Mouse (Mus musculus) kidney, adult 2 months (tissue): ENCODE measurements at regions not wholly inside any gene's neighbourhood (a gene's known extent, or its start where the extent isn't known, plus 50 kb on each side); places are given as distances from the start of the nearest gene placed in this dataset.

ENCODE experiments used
- DNase-seq: peaks from one replicate; pipeline ENCODE4 v3.0.0; 2021
- H3K27ac ChIP-seq: fragments of 200-500 bp; 2 replicates; pipeline ENCODE4 v1.5.1; 2012; ENCODE audit warnings: low read depth, low read length, control low read depth, inconsistent platforms; ENCODE audit not compliant: insufficient read depth
- H3K27me3 ChIP-seq: fragments of 200-500 bp; replicated peaks from 2 replicates; pipeline ENCODE4 v1.6.1; 2012; ENCODE audit warnings: mild to moderate bottlenecking, moderate library complexity, low read length, inconsistent platforms; ENCODE audit not compliant: control insufficient read depth, insufficient read depth
- H3K36me3 ChIP-seq: fragments of 200-500 bp; 2 replicates; pipeline ENCODE4 v1.6.1; 2012; ENCODE audit warnings: mild to moderate bottlenecking, moderate library complexity, low read length, inconsistent platforms; ENCODE audit not compliant: control insufficient read depth, insufficient read depth
- H3K4me1 ChIP-seq: fragments of 200-500 bp; 2 replicates; pipeline ENCODE4 v1.6.1; 2011; ENCODE audit warnings: low read length; ENCODE audit not compliant: control insufficient read depth, insufficient read depth
- H3K4me3 ChIP-seq: fragments of 200-500 bp; 2 replicates; pipeline ENCODE4 v1.5.1; 2011; ENCODE audit warnings: mild to moderate bottlenecking, low read depth, low read length, control low read depth; ENCODE audit not compliant: insufficient read depth
- CTCF ChIP-seq: fragments of 200-500 bp; conservative IDR thresholded peaks from 2 replicates; pipeline ENCODE4 v1.5.1; 2011; ENCODE audit warnings: low read depth, mild to moderate bottlenecking, control low read depth, low read length, moderate library complexity, mixed read lengths; ENCODE audit not compliant: insufficient read depth, insufficient read length
- POLR2A ChIP-seq: fragments of 200-500 bp; IDR thresholded peaks from one replicate; pipeline ENCODE4 v1.6.1; 2011; ENCODE audit warnings: low read depth, low read length, control low read depth
- WGBS: fragments of 180-500 bp; shearing (Covaris S2); methylation state at CpG from one replicate; pipeline ENCODE4 v1.1.7; 2018; 5-methylcytosine and 5-hydroxymethylcytosine counted together

DNA sequence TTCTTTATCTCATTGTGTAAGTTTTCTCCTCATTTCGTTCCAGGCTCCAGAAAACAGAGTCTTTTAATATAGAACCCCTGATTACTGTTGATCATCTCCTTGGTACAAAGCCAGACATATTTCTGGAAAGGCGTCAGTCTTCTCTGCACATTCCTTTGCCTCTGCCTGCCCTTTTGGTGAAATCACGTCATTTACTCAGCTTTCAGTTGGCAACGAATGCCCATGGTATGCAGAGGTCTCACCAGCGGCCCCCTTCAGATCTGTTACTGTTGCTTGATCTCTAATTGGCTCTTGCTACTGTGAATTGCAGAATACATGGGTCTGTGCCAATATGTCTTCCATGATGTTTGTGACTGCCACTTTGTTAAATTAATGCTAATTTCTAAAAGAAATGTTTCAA lies 412.0 kb upstream of the Pitx2 start:
- Histone ChIP-seq H3K4me1 (no peaks in the 10 kb centered on the region), H3K4me3 (no peak overlapping the region), H3K27ac (no peak overlapping the region), H3K36me3 (no peaks in the 10 kb centered on the region), H3K27me3 (no peaks in the 10 kb centered on the region)
- TF ChIP-seq POLR2A: no peak
- TF ChIP-seq CTCF: no peak
- DNase-seq: no peak
- whole genome bisulfite sequencing: 55% methylated on average over 5 of the region's 5 CpGs

- no peak for DNase-seq
- Histone ChIP-seq H3K4me3 (no peak overlapping the region), H3K4me1 (no peaks in the 10 kb centered on the region), H3K36me3 (no peaks in the 10 kb centered on the region), H3K27ac (no peak overlapping the region), H3K27me3 (no peaks in the 10 kb centered on the region)
- no peak for TF ChIP-seq CTCF
- TF ChIP-seq POLR2A: no peak
- 89% methylated on average over 2 of the region's 2 CpGs for WGBS
These were observed 403.7 kb upstream of the Pitx2 start for GRCm38 (mm10) chr3:128795931-128796330.

GRCm38 (mm10) chr3:128797829-128798228 lies 401.8 kb upstream of the Pitx2 start:
- DNase-seq: no peak
- 60% methylated on average over 1 of the region's 1 CpGs for WGBS
- Histone ChIP-seq H3K27ac (no peak overlapping the region), H3K4me1 (no peaks in the 10 kb centered on the region), H3K4me3 (no peak overlapping the region), H3K27me3 (no peaks in the 10 kb centered on the region), H3K36me3 (no peaks in the 10 kb centered on the region)
- TF ChIP-seq POLR2A (no peak), CTCF (no peak)

DNA sequence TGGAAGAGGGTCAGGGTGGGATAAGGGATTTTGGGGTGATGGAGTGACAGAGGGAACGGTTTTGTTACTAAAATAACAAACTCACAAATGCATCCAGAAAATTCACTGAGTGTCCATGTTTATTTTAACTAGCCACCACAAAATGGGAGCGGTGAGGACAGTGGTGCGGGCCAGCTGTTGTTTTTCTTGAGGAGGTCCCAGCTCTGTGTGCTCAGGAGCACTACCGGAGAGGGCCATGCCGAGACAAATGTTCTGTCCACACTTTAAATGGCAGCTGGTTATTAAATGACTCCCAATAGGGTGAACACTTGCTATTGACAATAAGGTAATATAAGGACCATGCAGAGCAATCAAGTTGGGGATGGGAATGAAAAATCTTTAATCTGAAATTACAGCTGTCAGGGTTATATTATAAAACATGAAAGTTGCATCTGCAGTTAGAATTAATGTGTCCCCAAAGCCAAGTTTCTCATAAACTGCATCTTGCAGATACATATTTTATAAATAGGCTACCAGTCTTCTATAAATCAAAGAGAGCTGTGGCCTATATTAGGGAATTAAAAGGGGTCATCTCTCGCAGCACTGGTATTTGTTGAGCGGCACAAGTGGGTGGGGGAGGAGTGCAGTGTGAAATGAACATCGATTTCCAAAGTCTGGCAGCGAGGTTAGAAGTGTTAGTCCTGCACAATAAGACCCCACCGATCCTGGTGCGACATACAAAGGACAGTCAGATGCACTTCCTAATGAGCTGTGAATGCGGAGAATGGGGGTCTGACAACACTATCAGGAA lies 370.1 kb upstream of the Pitx2 start:
- Histone ChIP-seq H3K4me3 (no peak overlapping the region), H3K36me3 (no peaks in the 10 kb centered on the region), H3K27ac (no peak overlapping the region), H3K27me3 (no peaks in the 10 kb centered on the region), H3K4me1 (no peaks in the 10 kb centered on the region)
- WGBS: 43% methylated on average over 12 of the region's 12 CpGs
- no peak for DNase-seq
- TF ChIP-seq POLR2A (no peak), CTCF (no peak)

GRCm38 (mm10) chr3:128850327-128850977 lies 349.2 kb upstream of the Pitx2 start:
- no peak overlapping the region for H3K4me3 ChIP-seq
- H3K36me3 ChIP-seq: no peaks in the 10 kb centered on the region
- no peaks in the 10 kb centered on the region for H3K4me1 ChIP-seq
- H3K27ac ChIP-seq: no peak overlapping the region
- no peak for DNase-seq
- TF ChIP-seq CTCF: no peak
- no peak for TF ChIP-seq POLR2A
- WGBS: 82% methylated on average over 6 of the region's 6 CpGs
- H3K27me3 ChIP-seq: no peaks in the 10 kb centered on the region

DNA sequence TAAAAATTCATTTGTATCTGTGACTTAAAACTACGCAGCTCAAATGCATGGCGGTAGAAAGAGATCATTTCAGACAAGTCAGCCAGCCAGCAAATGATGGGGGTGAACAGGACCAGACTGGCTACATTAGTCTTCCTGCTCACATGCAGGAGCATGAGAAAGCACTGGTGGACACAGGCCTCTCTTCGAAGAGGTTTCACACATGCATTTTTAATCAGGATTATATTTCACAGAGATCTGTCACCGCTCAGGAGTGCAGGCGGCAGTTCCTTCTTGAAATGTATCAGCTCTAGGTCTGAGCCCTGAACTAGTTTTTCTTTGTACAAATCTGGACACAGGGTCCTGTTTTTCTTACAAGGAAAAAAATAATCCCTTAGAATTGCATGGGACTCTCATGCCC lies 343.2 kb upstream of the Pitx2 start:
- Histone ChIP-seq H3K27me3 (no peaks in the 10 kb centered on the region), H3K4me3 (no peak overlapping the region), H3K4me1 (no peaks in the 10 kb centered on the region), H3K27ac (no peak overlapping the region), H3K36me3 (no peaks in the 10 kb centered on the region)
- WGBS: 54% methylated on average over 5 of the region's 5 CpGs
- TF ChIP-seq POLR2A (no peak), CTCF (no peak)
- no peak for DNase-seq

- WGBS: 20% methylated on average over 10 of the region's 10 CpGs
- TF ChIP-seq CTCF: no peak
- TF ChIP-seq POLR2A: no peak
- Histone ChIP-seq H3K4me1 (no peaks in the 10 kb centered on the region), H3K36me3 (no peaks in the 10 kb centered on the region), H3K4me3 (no peak overlapping the region), H3K27ac (no peak overlapping the region), H3K27me3 (no peaks in the 10 kb centered on the region)
- no peak for DNase-seq
These were observed 317.8 kb upstream of the Pitx2 start for GRCm38 (mm10) chr3:128881685-128882444.
